Mouse (Mus musculus) ES-E14 (cell line): ENCODE results near the gene Dab2ip. TPM values are rescaled to one million over a fixed set of nuclear protein-coding genes. Genes with fewer than 3 reads are reported as not detected.

Source experiments
- DNase-seq: peaks from one replicate; pipeline ENCODE4 v3.0.0-alpha.2; 2013; ENCODE audit warnings: low read depth, low spot score
- H3K27ac ChIP-seq: 2 replicates; pipeline ENCODE4 v1.5.1; 2012; ENCODE audit warnings: low read depth, mild to moderate bottlenecking, low read length, moderate library complexity, mixed read lengths; ENCODE audit not compliant: poor library complexity, insufficient read depth, severe bottlenecking
- H3K36me3 ChIP-seq: 2 replicates; pipeline ENCODE4 v1.6.1; 2012; ENCODE audit warnings: mild to moderate bottlenecking, low read length, moderate library complexity, mixed read lengths; ENCODE audit not compliant: control insufficient read depth, poor library complexity, insufficient read depth, severe bottlenecking
- H3K4me1 ChIP-seq, 2 experiments: fragments of 150-350 bp in 1 of 2; sonication (generic) in 1 of 2; 2 replicates each; pipeline ENCODE4 v1.6.1; 2012; ENCODE audit warnings: low read length in 2 of 2, mild to moderate bottlenecking in 1 of 2, mixed read lengths in 1 of 2; ENCODE audit not compliant: control insufficient read depth in 2 of 2, insufficient read depth in 2 of 2, poor library complexity in 1 of 2
- H3K4me3 ChIP-seq, 2 experiments: fragments of 150-350 bp in 1 of 2; sonication (generic) in 1 of 2; 2 replicates each; pipeline ENCODE4 v1.5.1; 2012; ENCODE audit warnings: low read length in 2 of 2, low read depth in 1 of 2, mild to moderate bottlenecking in 1 of 2, mixed read lengths in 1 of 2; ENCODE audit not compliant: insufficient read depth in 1 of 2, poor library complexity in 1 of 2, severe bottlenecking in 1 of 2
- H3K9ac ChIP-seq: 2 replicates; pipeline ENCODE4 v1.6.1; 2012; ENCODE audit warnings: low read depth, mild to moderate bottlenecking, low read length, mixed read lengths; ENCODE audit not compliant: poor library complexity, insufficient read depth, severe bottlenecking
- H3K9me3 ChIP-seq: fragments of 150-350 bp; sonication (generic); 2 replicates; pipeline ENCODE4 v1.6.1; 2012; ENCODE audit warnings: low read depth, mild to moderate bottlenecking, low read length; ENCODE audit not compliant: control insufficient read depth, insufficient read depth
- CHD2 ChIP-seq: IDR thresholded peaks from 2 replicates; pipeline ENCODE4 v1.6.1; 2014; ENCODE audit warnings: mild to moderate bottlenecking, low read depth, low read length, inconsistent platforms
- HCFC1 ChIP-seq: IDR thresholded peaks from 2 replicates; pipeline ENCODE4 v1.6.1; 2012; ENCODE audit warnings: low read length, inconsistent platforms, borderline replicate concordance; ENCODE audit not compliant: insufficient read depth
- MAFK ChIP-seq: IDR thresholded peaks from 2 replicates; pipeline ENCODE4 v1.6.1; 2014; ENCODE audit warnings: mild to moderate bottlenecking, low read depth, low read length, inconsistent platforms; ENCODE audit not compliant: insufficient read depth
- ZC3H11A ChIP-seq: IDR thresholded peaks from 2 replicates; pipeline ENCODE4 v1.6.1; 2012; ENCODE audit warnings: low read depth, mild to moderate bottlenecking, inconsistent platforms, low read length, borderline replicate concordance
- ZNF384 ChIP-seq: IDR thresholded peaks from 2 replicates; pipeline ENCODE4 v1.6.1; 2012; ENCODE audit warnings: low read depth, low read length, inconsistent platforms
- in situ Hi-C, 2 experiments: fragments of 600-800 bp; cut with MboI; formaldehyde crosslinking; loops; one replicate each; pipeline ENCODE4 v1.15.1; 2025; ENCODE audit warnings: low sequenced_read_pairs in 2 of 2, inconsistent platforms in 1 of 2; ENCODE audit not compliant: unreplicated experiment in 2 of 2
- total RNA-seq: library from RNA; depleted of rRNA; stranded (reverse); fragments of 300-350 nt; gene quantifications from 2 replicates; pipeline ENCODE4 v1.2.3, GENCODE M21; 2012

Dab2ip gene
- total RNA-seq, 1 experiment, result 46.9 TPM

- no peaks in the 10 kb centered on the region for H3K9me3 ChIP-seq
- in situ Hi-C loops, result no loop called here
- TF ChIP-seq MAFK (no peak), HCFC1 (no peak), ZC3H11A (no peak), ZNF384 (no peak), CHD2 (no peak)
- H3K27ac ChIP-seq, result no peak overlapping the region
- H3K9ac ChIP-seq, result no peak overlapping the region
- H3K4me3 ChIP-seq, result no peak overlapping the region
- H3K36me3 ChIP-seq, result no peaks in the 10 kb centered on the region
- DNase-seq, result no peak
- H3K4me1 ChIP-seq, result peaks cover 11 to 58% of the 10 kb centered on the region in 2 experiments
These were observed 53.6 kb downstream of the Dab2ip start for GRCm38 (mm10) chr2:35611645-35612044.

GRCm38 (mm10) chr2:35612297-35612696 lies 54.2 kb downstream of the Dab2ip start:
- TF ChIP-seq HCFC1 (no peak), CHD2 (no peak), ZNF384 (no peak), MAFK (no peak), ZC3H11A (no peak)
- no peak overlapping the region for H3K27ac ChIP-seq
- no peaks in the 10 kb centered on the region for H3K36me3 ChIP-seq
- H3K9ac ChIP-seq, result no peak overlapping the region
- no peaks in the 10 kb centered on the region for H3K9me3 ChIP-seq
- peaks cover 11 to 58% of the 10 kb centered on the region in 2 experiments for H3K4me1 ChIP-seq
- no peak for DNase-seq
- in situ Hi-C loops, result no loop called here
- no peak overlapping the region for H3K4me3 ChIP-seq

- no peaks in the 10 kb centered on the region for H3K9me3 ChIP-seq
- DNase-seq, result peak; percentile 71
- TF ChIP-seq MAFK (no peak), ZC3H11A (no peak), HCFC1 (no peak), CHD2 (no peak)
- peak overlapping the region; percentile 41; the same call in 1 of the 2 replicates for H3K9ac ChIP-seq
- peaks cover 11 to 58% of the 10 kb centered on the region in 2 experiments for H3K4me1 ChIP-seq
- peak overlapping the region; percentile 55 for H3K27ac ChIP-seq
- H3K36me3 ChIP-seq, result no peaks in the 10 kb centered on the region
- in situ Hi-C loops, result no loop called here
- H3K4me3 ChIP-seq, result 0 out of 4 replicates have a peak overlapping the region, but pooled peaks of 1 of the 2 experiments have one; percentile 1
These were observed 55.9 kb downstream of the Dab2ip start for GRCm38 (mm10) chr2:35613946-35614353.

- TF ChIP-seq HCFC1 (no peak), ZC3H11A (no peak), ZNF384 (no peak), CHD2 (no peak), MAFK (no peak)
- H3K4me1 ChIP-seq, result peaks cover 11 to 58% of the 10 kb centered on the region in 2 experiments
- DNase-seq, result no peak
These were observed 56.3 kb downstream of the Dab2ip start for GRCm38 (mm10) chr2:35614411-35614810.

GRCm38 (mm10) chr2:35615366-35615765 lies 57.3 kb downstream of the Dab2ip start:
- in situ Hi-C loops, result no loop called here
- H3K36me3 ChIP-seq, result no peaks in the 10 kb centered on the region
- TF ChIP-seq CHD2 (no peak), MAFK (no peak), ZC3H11A (no peak), HCFC1 (no peak), ZNF384 (no peak)
- no peaks in the 10 kb centered on the region for H3K9me3 ChIP-seq
- no peak for DNase-seq
- H3K9ac ChIP-seq, result peak overlapping the region; percentile 41; the same call in 1 of the 2 replicates
- peaks cover 8 to 58% of the 10 kb centered on the region in 2 experiments for H3K4me1 ChIP-seq
- H3K27ac ChIP-seq, result peak overlapping the region; percentile 54; the same call in 1 of the 2 replicates
- no peak overlapping the region; a peak in 1 of 4 replicates for H3K4me3 ChIP-seq

More at GRCm38 (mm10) chr2:35614411-35614810, 56.3 kb downstream of the Dab2ip start:
- no peak overlapping the region for H3K4me3 ChIP-seq
- peak overlapping the region; percentile 54; the same call in 1 of the 2 replicates for H3K27ac ChIP-seq
- H3K9ac ChIP-seq, result peak overlapping the region; percentile 41; the same call in 1 of the 2 replicates
- no peaks in the 10 kb centered on the region for H3K36me3 ChIP-seq
- H3K9me3 ChIP-seq, result no peaks in the 10 kb centered on the region
- in situ Hi-C loops, result no loop called here
